Mouse (Mus musculus): ENCODE results near the gene Uncx. TPM values are rescaled to one million over a fixed set of nuclear protein-coding genes. Genes with fewer than 3 reads are reported as not detected.

Uncx gene
- not detected for polyA plus RNA-seq (2017; shearing (Covaris generic))

GRCm38 (mm10) chr5:139543214-139543613, at the start of gene Uncx:
TSS of gene Uncx (plus strand) at chr5:139543494.

Other genes with a start within 250 kb of the Uncx start
- 10 to 100 TPM; 13.9 to 77.4 TPM for gene Adap1, start 217.9 kb upstream of the Uncx start, polyA plus RNA-seq (2017; shearing (Covaris generic))
- gene Cox19, start 192.1 kb upstream of the Uncx start, polyA plus RNA-seq (2017; shearing (Covaris generic)) = 10 to 100 TPM; 51.7 to 52.5 TPM
- gene Cyp2w1, start 190.9 kb upstream of the Uncx start, polyA plus RNA-seq (2017; shearing (Covaris generic)) = not detected
- 10 to 100 TPM; 23.7 to 26.2 TPM for gene Gpr146, start 165.8 kb upstream of the Uncx start, polyA plus RNA-seq (2017; shearing (Covaris generic))
- gene C130050O18Rik, start 138.2 kb upstream of the Uncx start, polyA plus RNA-seq (2017; shearing (Covaris generic)) = under 1 TPM; 0.06 to 0.13 TPM
- not detected for gene Gper1, start 120.3 kb upstream of the Uncx start, polyA plus RNA-seq (2017; shearing (Covaris generic))
- gene 3110082I17Rik, start 83.0 kb upstream of the Uncx start, polyA plus RNA-seq (2017; shearing (Covaris generic)) = 10 to 100 TPM in 1 of 2 experiments, 1 to 10 TPM in 1; 5.3 to 10.3 TPM
- 10 to 100 TPM; 11.8 to 12.0 TPM for gene Zfand2a, start 58.9 kb upstream of the Uncx start, polyA plus RNA-seq (2017; shearing (Covaris generic))
- under 1 TPM; 0.20 to 0.42 TPM for gene Micall2, start 192.8 kb downstream of the Uncx start, polyA plus RNA-seq (2017; shearing (Covaris generic))
- 10 to 100 TPM; 21.2 to 35.0 TPM for gene Ints1, start 232.2 kb downstream of the Uncx start, polyA plus RNA-seq (2017; shearing (Covaris generic))
- gene Mafk, start 248.0 kb downstream of the Uncx start, polyA plus RNA-seq (2017; shearing (Covaris generic)) = 10 to 100 TPM; 28.1 to 35.2 TPM

All from activated CD4-positive, CD25-positive, alpha-beta regulatory T cell (primary cell).